Mouse (Mus musculus): ENCODE data around the gene Rnf207.

The Rnf207 gene

GRCm38 (mm10) chr4:152294188-152294929 is 24.4 kb downstream of the Rnf207 start:
- no peak for DNase-seq (ENCODE audit: low spot score)

GRCm38 (mm10) chr4:152292102-152292765 is 26.6 kb downstream of the Rnf207 start:
- DNase-seq (ENCODE audit: low spot score) = no peak

GRCm38 (mm10) chr4:152291562-152291961 is 27.2 kb downstream of the Rnf207 start, which contains the start of gene Hes3:
TSS of gene Hes3 (minus strand) at chr4:152291662.
- DNase-seq (ENCODE audit: low spot score) = no peak

GRCm38 (mm10) chr4:152290991-152291390 is 27.8 kb downstream of the Rnf207 start:
- no peak for DNase-seq (ENCODE audit: low spot score)

- DNase-seq (ENCODE audit: low spot score) = no peak
These were observed 28.4 kb downstream of the Rnf207 start for GRCm38 (mm10) chr4:152290385-152290784.

DNA sequence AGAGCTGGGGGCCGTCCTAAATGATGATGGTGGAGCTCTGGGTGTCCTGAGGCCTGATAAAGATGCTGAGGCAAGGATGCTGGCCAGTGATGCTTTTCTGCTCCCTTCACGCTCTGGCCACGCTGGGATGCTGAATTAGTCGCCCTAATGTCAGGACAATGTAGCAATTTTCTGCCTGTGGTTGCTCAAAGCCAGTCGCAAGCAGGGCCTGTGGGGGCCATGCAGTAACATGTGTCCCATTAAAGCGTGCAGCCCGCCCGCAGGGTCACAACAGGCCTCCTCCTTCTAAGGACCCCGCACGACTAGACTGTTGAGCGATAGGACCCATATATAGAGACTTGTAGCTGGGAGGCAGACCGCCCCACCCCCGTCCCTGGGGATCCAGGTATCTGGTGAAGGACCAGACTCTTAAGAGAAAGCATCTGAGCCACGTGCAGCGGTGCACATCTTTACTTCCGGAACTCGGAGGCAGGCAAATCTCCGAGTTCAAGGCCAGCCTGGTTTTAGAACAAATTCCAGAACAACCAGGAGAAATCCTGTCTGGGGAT is 30.3 kb downstream of the Rnf207 start:
- DNase-seq (ENCODE audit: low spot score) = no peak

DNA sequence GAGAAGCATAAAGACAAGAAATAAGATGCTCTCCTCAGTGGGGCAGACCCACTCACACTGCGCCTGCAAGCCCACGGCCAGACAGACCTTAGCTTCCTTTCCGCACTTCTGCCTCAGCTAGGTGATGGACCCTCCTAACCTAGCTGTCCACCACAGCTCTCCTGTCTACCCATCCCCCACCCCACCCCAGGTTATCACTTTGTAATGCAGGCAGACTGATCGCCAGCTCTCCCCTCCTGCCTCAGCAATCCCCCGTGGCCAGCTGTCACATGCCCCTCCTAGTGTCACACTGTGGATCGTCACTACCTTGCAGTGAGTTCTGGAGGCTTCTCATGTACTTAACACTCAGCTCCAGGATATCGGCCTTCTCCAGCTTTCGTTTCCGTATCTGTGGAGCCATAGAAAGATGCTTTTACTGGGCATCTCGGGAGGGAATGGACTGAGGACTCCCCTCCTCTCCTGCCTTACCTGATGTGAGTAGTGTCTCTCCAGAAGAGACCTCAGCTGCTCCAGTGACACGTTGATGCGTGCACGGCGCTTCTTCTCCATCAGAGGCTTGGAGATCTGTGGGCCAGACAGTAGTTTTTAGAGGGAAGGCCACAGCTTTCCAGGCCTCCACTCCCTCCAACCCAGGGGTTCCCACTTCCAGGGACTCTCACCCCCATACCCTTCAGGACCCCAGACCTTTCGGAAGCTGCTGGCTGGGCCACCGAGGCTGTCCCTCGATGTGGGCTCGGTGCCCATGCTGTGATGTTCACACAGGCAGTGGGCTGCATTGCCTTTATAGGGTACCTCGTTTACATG is 31.3 kb downstream of the Rnf207 start:
- no peak for DNase-seq (ENCODE audit: low spot score)

DNA sequence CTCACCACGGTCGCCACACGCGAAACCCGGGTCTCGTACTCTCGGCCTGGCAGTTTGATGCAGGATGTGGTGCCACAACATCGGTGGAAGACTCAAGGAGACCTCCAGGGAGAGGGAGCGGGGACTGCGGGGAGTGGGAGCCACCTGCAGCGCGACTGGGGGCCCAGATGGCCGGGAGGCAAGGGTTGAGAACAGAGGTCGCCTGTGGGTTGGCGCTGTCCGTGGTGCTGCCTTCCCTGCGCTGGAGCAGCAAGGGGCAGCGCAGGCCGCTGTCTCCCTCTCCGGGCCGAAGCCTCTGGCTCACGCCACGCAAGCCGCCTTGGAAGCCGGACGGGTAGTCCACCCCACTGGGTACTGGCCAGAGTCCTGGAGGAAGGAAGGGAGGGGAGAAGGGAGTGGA is 31.9 kb downstream of the Rnf207 start:
- peak; percentile 76 for DNase-seq (ENCODE audit: low spot score)

DNA sequence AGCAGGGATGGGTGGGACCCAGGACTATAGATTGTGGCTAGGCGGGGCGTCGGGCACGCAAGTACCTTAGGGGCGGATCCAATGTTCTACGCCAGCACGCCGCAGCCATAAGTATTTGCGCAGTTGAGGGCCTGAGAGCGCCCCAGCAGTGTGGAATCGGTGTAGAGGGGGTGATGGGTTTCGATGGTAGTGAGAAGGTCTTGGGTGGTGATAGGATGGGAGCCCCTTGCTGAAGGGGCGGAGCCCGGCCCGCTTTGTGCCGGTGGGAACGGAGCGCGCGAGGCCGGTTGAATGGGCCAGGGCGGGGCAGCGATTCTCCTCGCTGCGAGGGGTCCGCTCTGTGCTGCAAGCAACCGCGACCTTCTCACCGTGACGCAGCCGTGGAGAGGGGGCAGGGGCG is 32.6 kb downstream of the Rnf207 start:
- DNase-seq (ENCODE audit: low spot score) = no peak

DNA sequence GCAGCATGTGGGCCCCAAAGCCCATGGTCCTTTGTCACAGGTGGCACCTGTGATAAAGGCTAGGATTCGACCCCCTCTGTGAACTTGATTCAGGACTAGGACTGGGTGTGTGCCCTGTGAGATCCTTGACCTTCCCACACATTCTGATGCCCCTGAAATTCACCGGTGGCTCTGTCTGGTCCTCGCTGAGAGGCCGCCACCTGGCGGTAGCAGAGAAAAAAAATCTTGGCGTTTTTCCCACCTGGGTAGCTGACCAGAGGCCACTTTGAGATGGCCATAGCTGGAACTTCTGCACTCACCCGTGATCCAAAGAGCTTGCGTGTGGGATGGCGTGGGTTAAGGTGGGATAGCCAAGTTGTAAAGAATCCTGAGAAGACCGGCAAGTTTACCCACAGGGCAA is 33.3 kb downstream of the Rnf207 start:
- DNase-seq (ENCODE audit: low spot score) = peak; percentile 58

DNA sequence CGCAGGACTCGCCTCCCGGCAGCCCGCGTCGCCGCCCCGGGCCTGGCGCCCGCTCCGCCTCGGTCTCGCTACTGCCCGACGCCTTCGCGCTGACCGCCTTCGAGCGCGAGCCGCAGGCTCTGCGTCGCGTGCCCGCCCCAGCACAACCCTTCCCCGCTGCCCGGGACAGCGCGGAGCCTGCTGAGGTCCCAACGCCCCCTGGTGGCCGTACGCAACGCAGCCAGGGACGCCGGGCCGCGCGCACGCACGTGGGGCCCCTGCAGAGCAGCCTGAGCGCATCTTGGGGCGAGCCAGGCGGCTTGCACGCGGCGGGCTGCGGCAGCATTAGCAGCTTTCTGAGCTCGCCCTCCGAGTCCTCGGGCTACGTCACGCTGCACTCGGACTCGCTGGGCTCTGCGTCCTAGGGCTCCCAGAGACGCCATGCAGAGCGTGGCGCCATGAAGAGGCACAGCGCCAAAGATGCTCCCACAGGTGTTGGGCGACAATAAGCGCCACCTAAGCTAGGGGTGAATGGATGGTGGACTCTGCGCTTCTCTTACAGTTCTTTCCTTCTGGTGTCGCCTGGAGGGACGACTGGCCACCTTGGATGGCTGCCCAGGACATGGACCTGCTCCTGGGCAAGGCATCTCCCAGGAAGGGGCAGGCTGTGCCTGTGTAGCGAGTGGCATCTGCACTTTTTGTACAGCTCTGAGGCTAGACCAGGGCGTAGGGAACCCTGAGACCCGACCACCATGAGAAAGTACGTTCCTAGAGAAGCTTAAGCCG is 35.4 kb downstream of the Rnf207 start:
- DNase-seq (ENCODE audit: low spot score) = peak; percentile 83

- no peak for DNase-seq (ENCODE audit: low spot score)
These were observed 36.1 kb downstream of the Rnf207 start for GRCm38 (mm10) chr4:152282721-152283120.

DNA sequence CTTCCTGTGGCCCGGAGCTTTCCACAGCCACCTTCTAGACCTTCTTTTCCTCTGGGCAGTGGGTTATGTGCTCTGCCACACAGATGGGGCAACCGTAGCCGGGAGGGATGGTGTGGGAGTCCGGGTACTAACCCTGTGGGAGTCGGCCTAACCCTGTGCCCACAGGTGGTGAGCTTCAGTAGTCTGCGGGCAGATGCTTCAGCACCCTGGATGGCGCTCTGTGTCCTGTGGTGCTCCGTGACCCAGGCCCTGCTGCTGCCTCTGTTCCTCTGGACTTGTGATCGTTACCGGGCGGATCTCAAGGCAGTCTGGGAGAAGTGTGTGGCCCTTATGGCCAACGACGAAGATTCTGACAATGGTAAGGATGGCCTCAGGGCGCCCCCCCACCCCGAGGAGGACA is 37.2 kb downstream of the Rnf207 start:
- DNase-seq (ENCODE audit: low spot score) = no peak

DNA sequence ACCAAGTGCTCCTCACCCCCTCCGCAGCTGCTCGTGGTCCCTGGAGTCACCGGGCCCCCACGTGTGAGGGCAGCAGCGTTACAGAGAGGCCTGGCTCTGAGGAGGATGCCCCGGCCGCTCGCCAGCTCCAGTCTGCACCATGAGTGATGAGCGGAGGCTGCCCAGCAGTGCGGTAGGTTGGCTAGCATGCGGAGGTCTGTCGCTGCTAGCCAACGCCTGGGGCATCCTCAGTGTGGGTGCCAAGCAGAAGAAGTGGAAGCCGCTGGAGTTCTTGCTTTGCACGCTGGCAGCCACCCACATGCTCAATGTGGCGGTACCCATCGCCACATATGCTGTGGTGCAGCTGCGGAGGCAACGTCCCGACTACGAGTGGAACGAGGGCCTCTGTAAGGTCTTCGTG is 39.8 kb downstream of the Rnf207 start:
- DNase-seq (ENCODE audit: low spot score) = no peak

DNA sequence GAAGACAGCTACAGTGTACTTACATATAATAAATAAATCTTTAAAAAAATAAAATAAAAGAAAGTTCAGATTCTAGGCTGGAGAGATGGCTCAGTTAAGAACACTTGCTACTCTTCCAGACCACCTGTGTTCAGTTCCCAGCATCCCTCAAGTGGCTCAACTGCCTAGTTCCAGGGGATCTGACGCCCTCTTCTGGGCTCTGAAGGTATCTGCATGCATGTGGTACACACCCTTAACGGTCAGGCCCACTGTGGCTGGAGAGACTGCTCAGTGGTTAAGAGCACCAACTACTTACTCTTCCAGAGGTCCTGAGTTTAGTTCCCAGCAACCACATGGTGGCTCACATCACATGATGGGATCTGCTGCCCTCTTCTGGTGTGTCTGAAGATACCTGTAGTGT is 40.9 kb downstream of the Rnf207 start:
- DNase-seq (ENCODE audit: low spot score) = no peak

DNA sequence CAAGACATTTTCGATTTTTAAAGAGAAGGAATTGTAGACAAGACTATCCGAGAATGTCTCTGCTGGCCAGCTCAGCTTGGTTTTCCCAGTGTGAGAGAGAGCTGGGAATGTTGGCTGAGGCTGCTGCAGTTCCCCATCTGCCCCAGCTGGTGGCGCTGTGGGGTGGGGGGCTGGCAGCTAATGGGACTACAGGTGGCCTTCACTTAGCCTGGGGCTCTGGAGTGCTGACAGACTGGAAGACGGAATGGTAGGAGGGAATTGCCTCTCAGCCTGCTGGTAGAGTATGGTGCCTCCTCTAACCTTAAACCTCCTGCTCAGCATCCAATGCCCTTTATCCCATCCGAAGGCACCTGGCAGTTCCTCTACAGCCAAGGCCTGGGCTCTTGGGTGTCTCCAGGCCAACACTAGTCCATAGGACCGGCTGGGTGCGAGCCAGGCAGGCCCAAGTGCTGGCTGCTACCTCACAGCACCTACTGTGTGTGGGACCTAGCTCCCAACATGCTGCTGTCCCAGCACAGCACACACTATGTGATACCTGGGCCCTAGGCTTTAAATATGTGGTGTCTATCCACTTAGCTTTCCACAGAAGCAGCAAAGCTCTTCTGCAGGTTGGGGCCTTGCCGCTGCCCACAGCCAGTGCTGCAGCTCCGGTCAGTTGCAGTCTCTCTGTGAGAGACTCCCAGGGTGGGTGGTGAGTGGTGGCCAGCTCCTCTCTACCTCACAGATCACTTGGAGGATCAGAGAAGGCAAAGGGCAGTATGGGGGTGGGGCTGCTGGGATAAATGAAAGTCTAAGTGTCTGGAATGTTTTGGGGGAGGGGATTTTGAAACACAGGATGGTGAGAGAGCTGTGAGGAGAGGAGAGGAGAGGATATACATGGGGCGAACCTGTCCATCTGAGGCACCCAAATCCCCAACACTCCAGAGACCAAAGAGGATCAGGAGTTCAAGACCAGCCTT is 42.1 kb downstream of the Rnf207 start:
- no peak for DNase-seq (ENCODE audit: low spot score)

- no peak for DNase-seq (ENCODE audit: low spot score)
These were observed 44.1 kb downstream of the Rnf207 start for GRCm38 (mm10) chr4:152274681-152275131.

GRCm38 (mm10) chr4:152273621-152274236 is 45.1 kb downstream of the Rnf207 start, which contains the start of gene Gpr153:
TSS of gene Gpr153 (plus strand) at chr4:152274232.
- DNase-seq (ENCODE audit: low spot score) = peak; percentile 61

GRCm38 (mm10) chr4:152273191-152273590 is 45.6 kb downstream of the Rnf207 start:
- DNase-seq (ENCODE audit: low spot score) = no peak

All from ovary, postnatal 36 days (tissue).